Mouse (Mus musculus): ENCODE data around the gene Meis1. TPM values are rescaled to one million over a fixed set of nuclear protein-coding genes. Genes with fewer than 3 reads are reported as not detected.

Meis1 gene
- total RNA-seq, 1 experiment = 6.2 TPM

- H3K4me3 ChIP-seq (ENCODE audit: insufficient read depth in 1 of 2, low read depth in 1 of 2, low read length in 2 of 2, poor library complexity in 1 of 2, severe bottlenecking in 1 of 2) = no peak overlapping the region
- H3K27ac ChIP-seq (ENCODE audit: insufficient read depth, low read depth, low read length, poor library complexity, severe bottlenecking) = no peak overlapping the region
- H3K9me3 ChIP-seq (ENCODE audit: control insufficient read depth, insufficient read depth, low read depth, low read length) = no peaks in the 10 kb centered on the region
- H3K36me3 ChIP-seq (ENCODE audit: control insufficient read depth, insufficient read depth, low read length, poor library complexity, severe bottlenecking) = no peaks in the 10 kb centered on the region
- TF ChIP-seq ZC3H11A (IDR thresholded peaks at IDR 0.05; ENCODE audit: borderline replicate concordance, low read depth, low read length) (no peak), CHD2 (IDR thresholded peaks at IDR 0.05; ENCODE audit: low read depth, low read length) (no peak), HCFC1 (IDR thresholded peaks at IDR 0.05; ENCODE audit: borderline replicate concordance, insufficient read depth, low read length) (no peak), ZNF384 (IDR thresholded peaks at IDR 0.05; ENCODE audit: low read depth, low read length) (no peak), MAFK (IDR thresholded peaks at IDR 0.05; ENCODE audit: insufficient read depth, low read depth, low read length) (no peak)
- in situ Hi-C loops (cut with MboI; ENCODE audit: low sequenced_read_pairs in 2 of 2, unreplicated experiment in 2 of 2) = no loop called here
- DNase-seq (ENCODE audit: low read depth, low spot score) = no peak
- no peak overlapping the region for H3K9ac ChIP-seq (ENCODE audit: insufficient read depth, low read depth, low read length, poor library complexity, severe bottlenecking)
- H3K4me1 ChIP-seq (ENCODE audit: control insufficient read depth in 2 of 2, insufficient read depth in 2 of 2, low read length in 2 of 2, poor library complexity in 1 of 2) = no peaks in the 10 kb centered on the region; a peak in 1 of 4 replicates
Measured at GRCm38 (mm10) chr11:19009536-19010395, 9.0 kb downstream of the Meis1 start.

- Histone ChIP-seq H3K4me3 (ENCODE audit: insufficient read depth in 1 of 2, low read depth in 1 of 2, low read length in 2 of 2, poor library complexity in 1 of 2, severe bottlenecking in 1 of 2) (no peak overlapping the region), H3K9me3 (ENCODE audit: control insufficient read depth, insufficient read depth, low read depth, low read length) (no peaks in the 10 kb centered on the region), H3K9ac (ENCODE audit: insufficient read depth, low read depth, low read length, poor library complexity, severe bottlenecking) (no peak overlapping the region), H3K36me3 (ENCODE audit: control insufficient read depth, insufficient read depth, low read length, poor library complexity, severe bottlenecking) (no peaks in the 10 kb centered on the region), H3K27ac (ENCODE audit: insufficient read depth, low read depth, low read length, poor library complexity, severe bottlenecking) (no peak overlapping the region), H3K4me1 (ENCODE audit: control insufficient read depth in 2 of 2, insufficient read depth in 2 of 2, low read length in 2 of 2, poor library complexity in 1 of 2) (no peaks in the 10 kb centered on the region; a peak in 1 of 4 replicates)
- DNase-seq (ENCODE audit: low read depth, low spot score) = no peak
- in situ Hi-C loops (cut with MboI; ENCODE audit: low sequenced_read_pairs in 2 of 2, unreplicated experiment in 2 of 2) = no loop called here
- TF ChIP-seq MAFK (IDR thresholded peaks at IDR 0.05; ENCODE audit: insufficient read depth, low read depth, low read length) (no peak), CHD2 (IDR thresholded peaks at IDR 0.05; ENCODE audit: low read depth, low read length) (no peak)
Measured at GRCm38 (mm10) chr11:19008610-19009384, 10.0 kb downstream of the Meis1 start.

- H3K36me3 ChIP-seq (ENCODE audit: control insufficient read depth, insufficient read depth, low read length, poor library complexity, severe bottlenecking) = no peaks in the 10 kb centered on the region
- H3K4me3 ChIP-seq (ENCODE audit: insufficient read depth in 1 of 2, low read depth in 1 of 2, low read length in 2 of 2, poor library complexity in 1 of 2, severe bottlenecking in 1 of 2) = peak overlapping the region; percentile 14 to 45
- no peak for DNase-seq (ENCODE audit: low read depth, low spot score)
- no peaks in the 10 kb centered on the region for H3K9me3 ChIP-seq (ENCODE audit: control insufficient read depth, insufficient read depth, low read depth, low read length)
- H3K9ac ChIP-seq (ENCODE audit: insufficient read depth, low read depth, low read length, poor library complexity, severe bottlenecking) = no peak overlapping the region
- no peak for TF ChIP-seq ZC3H11A (IDR thresholded peaks at IDR 0.05; ENCODE audit: borderline replicate concordance, low read depth, low read length)
- H3K27ac ChIP-seq (ENCODE audit: insufficient read depth, low read depth, low read length, poor library complexity, severe bottlenecking) = no peak overlapping the region
- in situ Hi-C loops (cut with MboI; ENCODE audit: low sequenced_read_pairs in 2 of 2, unreplicated experiment in 2 of 2) = no loop called here
- H3K4me1 ChIP-seq (ENCODE audit: control insufficient read depth in 2 of 2, insufficient read depth in 2 of 2, low read length in 2 of 2, poor library complexity in 1 of 2) = no peaks in the 10 kb centered on the region
Measured at GRCm38 (mm10) chr11:19007541-19008424, 11.0 kb downstream of the Meis1 start.

GRCm38 (mm10) chr11:19007068-19007467 lies 11.7 kb downstream of the Meis1 start:
- in situ Hi-C loops (cut with MboI; ENCODE audit: low sequenced_read_pairs in 2 of 2, unreplicated experiment in 2 of 2) = no loop called here
- peak; percentile 58 for TF ChIP-seq MAFK (IDR thresholded peaks at IDR 0.05; ENCODE audit: insufficient read depth, low read depth, low read length)
- no peak for TF ChIP-seq CHD2 (IDR thresholded peaks at IDR 0.05; ENCODE audit: low read depth, low read length)
- TF ChIP-seq ZNF384 (IDR thresholded peaks at IDR 0.05; ENCODE audit: low read depth, low read length) = no peak
- DNase-seq (ENCODE audit: low read depth, low spot score) = no peak
- Histone ChIP-seq H3K4me3 (ENCODE audit: insufficient read depth in 1 of 2, low read depth in 1 of 2, low read length in 2 of 2, poor library complexity in 1 of 2, severe bottlenecking in 1 of 2) (no peak overlapping the region), H3K9me3 (ENCODE audit: control insufficient read depth, insufficient read depth, low read depth, low read length) (no peaks in the 10 kb centered on the region), H3K27ac (ENCODE audit: insufficient read depth, low read depth, low read length, poor library complexity, severe bottlenecking) (no peak overlapping the region), H3K9ac (ENCODE audit: insufficient read depth, low read depth, low read length, poor library complexity, severe bottlenecking) (no peak overlapping the region), H3K36me3 (ENCODE audit: control insufficient read depth, insufficient read depth, low read length, poor library complexity, severe bottlenecking) (no peaks in the 10 kb centered on the region), H3K4me1 (ENCODE audit: control insufficient read depth in 2 of 2, insufficient read depth in 2 of 2, low read length in 2 of 2, poor library complexity in 1 of 2) (no peaks in the 10 kb centered on the region)

Data from ES-E14 (cell line).